In genomic region chr5:65965771-65966279, GRCm38 (mm10) we compare ENCODE assay signal across 18 mouse cellular contexts. TPM values are rescaled to one million over a fixed set of nuclear protein-coding genes. Genes with fewer than 3 reads are reported as not detected.
DNase-seq lines count a peak whose midpoint lies in the region; ATAC-seq lines count a peak whose summit lies in the region.
"Had no signal": no experiment of that assay in that cellular context is flagged by ENCODE, and none has a peak within 500 bp of the region (broad histone marks: within the 10 kb centered on the region; RNA-seq: fewer than 3 reads in every experiment).

No protein-coding gene starts in this region.

- no peaks in the 10 kb centered on the region for H3K27me3 ChIP-seq in embryonic facial prominence, embryonic 12.5 days
- H3K27me3 ChIP-seq in heart, embryonic 10.5 days (ENCODE audit: insufficient read depth, poor library complexity, severe bottlenecking), result peaks cover 8% of the 10 kb centered on the region; the same call in 1 of the 2 replicates
- H3K27me3 ChIP-seq: lung, embryonic 15.5 days; midbrain, embryonic 12.5 days had no signal

- peak overlapping the region; percentile 24 for H3K27ac ChIP-seq in embryonic facial prominence, embryonic 12.5 days
- H3K27ac ChIP-seq in heart, embryonic 10.5 days, result no peak overlapping the region
- H3K27ac ChIP-seq: hindbrain, postnatal 0 days; liver, embryonic 12.5 days; lung, embryonic 15.5 days; midbrain, embryonic 12.5 days; stomach, postnatal 0 days had no signal

- peak; percentile 64; the same call in 1 of the 2 replicates for ATAC-seq in frontal cortex, adult (ENCODE audit: low TSS enrichment)
- ATAC-seq in embryonic facial prominence, embryonic 12.5 days (ENCODE audit: insufficient number of reproducible peaks, insufficient read depth, low FRiP score, low TSS enrichment), result peak; percentile 30; the same call in 1 of the 2 replicates
- ATAC-seq: hindbrain, postnatal 0 days; liver, embryonic 12.5 days had no signal

- no peak for DNase-seq in frontal cortex, postnatal 36 days (ENCODE audit: low spot score in 2 of 2)
- DNase-seq in right cerebral cortex, adult 18-20 months, result peak; percentile 26
- no peak for DNase-seq in right cerebral cortex, postnatal 25 days
- DNase-seq in ovary, postnatal 36 days (ENCODE audit: low spot score), result no peak
- DNase-seq in heart, embryonic 10.5 days (ENCODE audit: low spot score), result no peak
- DNase-seq: B cell, adult 2 months; cerebellum, postnatal 10 days; kidney, adult 11 months; layer of hippocampus, postnatal 36 days; thymus, postnatal 36 days had no signal

- H3K4me2 ChIP-seq in embryonic facial prominence, embryonic 12.5 days (replicated peaks), result no peak overlapping the region
- H3K4me2 ChIP-seq: liver, embryonic 12.5 days; lung, embryonic 15.5 days; midbrain, embryonic 12.5 days had no signal

- no peaks in the 10 kb centered on the region for H3K4me1 ChIP-seq in embryonic facial prominence, embryonic 12.5 days
- H3K4me1 ChIP-seq in heart, embryonic 10.5 days, result no peaks in the 10 kb centered on the region
- H3K4me1 ChIP-seq: liver, embryonic 12.5 days; lung, embryonic 15.5 days; midbrain, embryonic 12.5 days had no signal

- no peak overlapping the region for H3K4me3 ChIP-seq in embryonic facial prominence, embryonic 12.5 days
- no peak overlapping the region for H3K4me3 ChIP-seq in heart, embryonic 10.5 days
- H3K4me3 ChIP-seq: liver, embryonic 12.5 days; lung, embryonic 15.5 days; midbrain, embryonic 12.5 days had no signal

- 21% methylated on average over 7 of the region's 7 CpGs for WGBS in embryonic facial prominence, embryonic 12.5 days
- WGBS in heart, embryonic 10.5 days, result 61% methylated on average over 7 of the region's 7 CpGs

- H3K9ac ChIP-seq in embryonic facial prominence, embryonic 12.5 days, result no peak overlapping the region
- H3K9ac ChIP-seq: liver, embryonic 12.5 days; lung, embryonic 15.5 days; midbrain, embryonic 12.5 days had no signal

- no peaks in the 10 kb centered on the region for H3K9me3 ChIP-seq in embryonic facial prominence, embryonic 12.5 days
- no peaks in the 10 kb centered on the region for H3K9me3 ChIP-seq in heart, embryonic 10.5 days
- H3K9me3 ChIP-seq: liver, embryonic 12.5 days; lung, embryonic 15.5 days; midbrain, embryonic 12.5 days had no signal

- no peaks in the 10 kb centered on the region for H3K36me3 ChIP-seq in embryonic facial prominence, embryonic 12.5 days
- no peaks in the 10 kb centered on the region for H3K36me3 ChIP-seq in heart, embryonic 10.5 days
- H3K36me3 ChIP-seq: liver, embryonic 12.5 days; lung, embryonic 15.5 days; midbrain, embryonic 12.5 days had no signal

RNA-seq across cellular contexts. Expression of gene Chrna9, which starts 31.1 kb away (rescaled TPM):
- polyA plus RNA-seq in embryonic facial prominence, embryonic 12.5 days (2016; fragmentation: Nextera tagmentation; extraction: Ambion mirVana), result 0.46 and 1.1 TPM in 2 replicates
- 0.09 TPM in 1 of 2 replicates, not detected in the other for polyA plus RNA-seq in heart, embryonic 10.5 days (2016; fragmentation: Nextera tagmentation; extraction: Ambion mirVana)
- polyA plus RNA-seq: heart, embryonic 14.5 days; hindbrain, postnatal 0 days; liver, embryonic 12.5 days; midbrain, embryonic 12.5 days; stomach, postnatal 0 days had no signal

RNA-seq across cellular contexts. Expression of gene 9130230L23Rik, which starts 38.3 kb away (rescaled TPM):
- not detected in 2 replicates for polyA plus RNA-seq in embryonic facial prominence, embryonic 12.5 days (2016; fragmentation: Nextera tagmentation; extraction: Ambion mirVana)
- 0.12 and 0.75 TPM in 2 replicates for polyA plus RNA-seq in heart, embryonic 10.5 days (2016; fragmentation: Nextera tagmentation; extraction: Ambion mirVana)
- polyA plus RNA-seq: hindbrain, postnatal 0 days; midbrain, embryonic 12.5 days had no signal
